Mouse (Mus musculus): ENCODE results near the gene Thbs4. TPM values are rescaled to one million over a fixed set of nuclear protein-coding genes. Genes with fewer than 3 reads are reported as not detected.

The Thbs4 gene
- polyA plus RNA-seq (2012; rRNA removed; ENCODE audit: low replicate concordance), result 2.9 and 16.8 TPM in 2 replicates

DNA sequence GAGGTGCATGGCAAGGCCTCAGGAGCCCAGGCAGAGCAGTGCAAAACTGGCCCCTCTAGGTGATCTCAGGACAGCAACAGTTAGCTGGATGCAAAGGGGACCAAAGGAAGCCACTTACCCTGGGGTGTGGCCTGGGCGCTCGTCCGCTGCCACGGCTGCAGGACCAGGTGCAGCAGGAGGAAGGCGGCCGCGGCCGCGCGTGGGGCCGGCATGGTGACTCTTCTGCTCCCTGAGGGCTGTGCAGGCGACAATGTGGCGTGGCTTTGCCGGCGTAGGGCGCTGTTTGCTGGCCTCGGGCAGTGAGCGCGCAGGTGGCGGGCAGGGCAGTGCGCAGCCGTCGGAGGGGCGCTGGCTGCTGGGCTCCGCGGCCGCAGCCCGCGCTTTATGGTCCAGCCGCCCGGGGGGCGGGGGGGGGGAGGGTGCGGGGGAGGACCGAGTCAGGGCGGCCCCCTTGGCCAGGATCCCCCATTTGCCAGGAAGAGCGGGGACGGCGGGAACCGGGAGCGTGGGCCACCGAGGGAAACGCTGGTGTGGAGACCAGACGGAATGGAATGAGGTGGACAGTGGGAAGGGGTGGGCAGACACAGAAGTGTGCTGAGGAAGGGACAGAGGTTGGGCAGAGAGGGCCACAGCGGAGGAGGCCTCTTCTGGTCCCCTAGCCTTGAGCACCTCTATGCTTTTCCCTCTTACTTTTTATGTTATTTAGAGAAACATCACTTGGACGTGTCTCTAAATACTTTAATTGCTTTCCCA, at the start of gene Thbs4:
Thbs4 (minus strand) TSS at position 357 of the 753 bp plus-strand sequence.

Other genes with a start within 250 kb of the Thbs4 start
- gene Spz1, start 218.6 kb downstream of the Thbs4 start, polyA plus RNA-seq (2012; rRNA removed; ENCODE audit: low replicate concordance), result not detected in 2 replicates
- gene Serinc5, start 183.7 kb downstream of the Thbs4 start, polyA plus RNA-seq (2012; rRNA removed; ENCODE audit: low replicate concordance), result 19.1 and 22.6 TPM in 2 replicates
- 3.7 and 6.0 TPM in 2 replicates for gene Mtx3, start 49.9 kb upstream of the Thbs4 start, polyA plus RNA-seq (2012; rRNA removed; ENCODE audit: low replicate concordance)